Mouse (Mus musculus) midbrain, embryonic 16.5 days (tissue): ENCODE results near the gene Fpr1. TPM values are rescaled to one million over a fixed set of nuclear protein-coding genes. Genes with fewer than 3 reads are reported as not detected.

ENCODE experiments used
- ATAC-seq: fragments of 200-750 bp; cut with Nextera tagmentation; 2 replicates; pipeline ENCODE4 v1.8.0; 2017; ENCODE audit warnings: moderate TSS enrichment
- H3K27ac ChIP-seq: fragments of 300-500 bp; sonication (generic); 2 replicates; pipeline ENCODE4 v1.5.1; 2014; ENCODE audit warnings: mild to moderate bottlenecking, low read length, mixed read lengths
- H3K27me3 ChIP-seq: fragments of 300-500 bp; sonication (generic); 2 replicates; pipeline ENCODE4 v1.6.1; 2014; ENCODE audit warnings: low read depth, low read length, mixed read lengths; ENCODE audit not compliant: control insufficient read depth, insufficient read depth
- H3K36me3 ChIP-seq: fragments of 300-500 bp; sonication (generic); 2 replicates; pipeline ENCODE4 v1.6.1; 2014; ENCODE audit warnings: mild to moderate bottlenecking, low read length, moderate library complexity, mixed read lengths; ENCODE audit not compliant: control insufficient read depth, insufficient read depth
- H3K4me1 ChIP-seq: fragments of 300-500 bp; sonication (generic); 2 replicates; pipeline ENCODE4 v1.6.1; 2014; ENCODE audit warnings: mild to moderate bottlenecking, low read length, mixed read lengths; ENCODE audit not compliant: control insufficient read depth, insufficient read depth
- H3K4me2 ChIP-seq: fragments of 300-500 bp; sonication (generic); 2 replicates; pipeline ENCODE4 v1.6.1; 2014; ENCODE audit warnings: mild to moderate bottlenecking, low read length, mixed read lengths
- H3K4me3 ChIP-seq: fragments of 300-500 bp; sonication (generic); 2 replicates; pipeline ENCODE4 v1.5.1; 2014; ENCODE audit warnings: low read depth, mild to moderate bottlenecking, low read length, moderate library complexity, mixed read lengths
- H3K9ac ChIP-seq: fragments of 300-500 bp; sonication (generic); 2 replicates; pipeline ENCODE4 v1.6.1; 2014; ENCODE audit warnings: low read depth, low read length, mixed read lengths
- H3K9me3 ChIP-seq: fragments of 300-500 bp; sonication (generic); replicated peaks from 2 replicates; pipeline ENCODE4 v1.6.1; 2014; ENCODE audit warnings: mild to moderate bottlenecking, low read length, mixed read lengths; ENCODE audit not compliant: control insufficient read depth, poor library complexity, severe bottlenecking
- WGBS: fragments of 180-500 bp; shearing (Covaris S2); extraction: QIAGEN DNeasy Blood & Tissue Kit; methylation state at CpG from one replicate; pipeline ENCODE4 v1.1.7; 2014; 5-methylcytosine and 5-hydroxymethylcytosine counted together
- polyA plus RNA-seq: library from polyadenylated mRNA; unstranded; fragments of >200 nt; fragmentation: Nextera tagmentation; extraction: Ambion mirVana; gene quantifications from 2 replicates; pipeline ENCODE4 v1.2.1, GENCODE M21; 2015

Fpr1 gene
- polyA plus RNA-seq, 1 experiment from 2014 or later, result 0.18 TPM

DNA sequence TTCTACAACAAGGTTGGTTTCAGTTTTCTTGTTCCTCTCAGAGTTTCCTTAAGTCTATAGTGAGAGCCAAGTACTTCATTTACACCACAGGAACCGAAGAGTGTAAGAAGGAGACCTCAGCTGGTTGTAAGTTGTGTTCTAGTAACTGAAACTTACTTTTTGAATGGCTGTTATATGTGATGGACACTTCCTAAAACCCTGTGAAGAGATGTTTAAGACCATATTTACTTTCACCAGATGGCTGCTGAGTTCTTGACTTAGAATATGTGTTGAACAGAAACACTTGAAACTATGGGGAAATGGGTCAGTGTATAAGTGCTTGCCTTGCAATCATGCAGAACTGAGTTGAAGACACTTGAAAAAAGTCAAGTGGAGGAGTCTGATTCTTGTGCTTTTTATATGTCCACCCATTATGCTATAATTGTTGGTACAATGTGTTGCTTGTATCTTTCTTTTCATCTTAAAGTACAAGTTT is 4.1 kb upstream of the Fpr1 start, which contains the start of the genes Fpr2 and Fpr3:
Gene Fpr2 (plus strand): TSS at position 51 of the 475 bp plus-strand sequence.
Gene Fpr3 (plus strand): TSS at position 79 of the 475 bp plus-strand sequence.
- no peaks in the 10 kb centered on the region for H3K4me1 ChIP-seq
- H3K27ac ChIP-seq, result no peak within 1 kb of the TSS
- no peaks in the 10 kb centered on the region for H3K9me3 ChIP-seq
- no peak for ATAC-seq
- no peak within 1 kb of the TSS for H3K9ac ChIP-seq
- H3K36me3 ChIP-seq, result no peaks in the 10 kb centered on the region
- no peak within 1 kb of the TSS for H3K4me3 ChIP-seq
- 53% methylated on average over 1 of the region's 1 CpGs for WGBS
- no peaks in the 10 kb centered on the region for H3K27me3 ChIP-seq
- H3K4me2 ChIP-seq, result no peak within 1 kb of the TSS

DNA sequence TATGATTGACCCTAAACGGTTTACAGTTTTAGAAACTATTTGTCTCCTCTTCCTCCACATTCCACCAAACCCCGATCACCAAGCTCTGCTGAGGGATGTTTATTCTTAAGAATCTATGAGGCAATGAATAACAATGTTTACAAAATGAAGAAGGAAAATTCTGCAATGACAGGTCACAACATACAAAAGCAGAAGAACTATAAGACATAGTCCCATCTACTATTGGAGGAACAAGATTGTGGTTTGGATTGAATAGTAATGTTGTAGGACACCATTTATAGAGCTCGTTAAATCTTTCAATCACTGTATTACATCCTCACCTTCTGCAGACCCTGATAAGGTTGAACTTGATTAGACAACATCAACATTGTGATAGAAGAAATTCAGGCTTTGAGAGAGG is 1.1 kb downstream of the Fpr1 start:
- Histone ChIP-seq H3K9ac (no peak overlapping the region), H3K9me3 (no peaks in the 10 kb centered on the region), H3K27me3 (no peaks in the 10 kb centered on the region), H3K27ac (no peak overlapping the region), H3K4me3 (no peak overlapping the region), H3K36me3 (no peaks in the 10 kb centered on the region), H3K4me2 (no peak overlapping the region), H3K4me1 (no peaks in the 10 kb centered on the region)
- ATAC-seq, result no peak
- 83% methylated on average over 3 of the region's 3 CpGs for WGBS

DNA sequence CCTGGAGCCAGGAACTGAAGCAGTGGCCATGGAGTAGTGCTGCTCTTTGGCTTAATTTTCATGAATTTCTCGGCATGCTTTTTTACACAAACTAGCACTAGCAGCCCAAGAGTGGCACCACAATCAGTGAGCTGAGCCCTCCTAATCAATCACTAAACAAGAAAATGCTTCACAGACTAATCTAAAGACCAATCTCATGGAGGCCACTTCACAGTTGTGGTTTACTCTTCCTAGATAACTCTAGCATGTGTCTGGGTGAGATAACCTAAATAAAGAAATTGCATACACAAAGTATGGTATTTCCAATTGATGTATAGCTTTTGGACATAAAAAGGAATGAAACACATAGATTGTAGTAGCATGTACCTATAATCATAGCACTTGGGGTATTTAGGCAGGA is 4.4 kb downstream of the Fpr1 start:
- Histone ChIP-seq H3K27ac (no peak overlapping the region), H3K27me3 (no peaks in the 10 kb centered on the region), H3K9me3 (no peaks in the 10 kb centered on the region), H3K9ac (no peak overlapping the region), H3K36me3 (no peaks in the 10 kb centered on the region), H3K4me3 (no peak overlapping the region), H3K4me1 (no peaks in the 10 kb centered on the region), H3K4me2 (no peak overlapping the region)
- ATAC-seq, result no peak
- WGBS, result 76% methylated on average over 1 of the region's 1 CpGs

DNA sequence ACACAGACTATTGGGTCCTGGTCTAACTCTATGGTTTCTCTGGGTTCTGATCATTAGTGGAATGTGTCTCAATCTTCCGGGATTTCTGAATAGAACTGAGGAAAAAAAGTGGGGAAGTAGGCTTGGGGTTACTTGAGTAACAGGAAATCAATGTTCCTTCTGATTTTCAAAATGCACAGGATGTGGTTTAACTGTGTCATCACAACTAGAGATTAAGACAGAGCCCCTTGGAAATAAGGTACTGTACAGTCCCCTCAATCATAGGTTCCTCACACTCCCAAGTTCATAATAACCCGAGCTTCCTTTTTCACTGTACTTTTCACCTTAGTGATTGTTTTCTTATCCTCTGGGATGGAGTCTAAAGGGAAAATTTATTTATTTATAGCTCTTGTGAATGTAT is 12.0 kb downstream of the Fpr1 start:
- H3K4me2 ChIP-seq, result no peak overlapping the region
- H3K9me3 ChIP-seq, result no peaks in the 10 kb centered on the region; the same call in 1 of the 2 replicates
- H3K4me1 ChIP-seq, result no peaks in the 10 kb centered on the region
- no peaks in the 10 kb centered on the region for H3K36me3 ChIP-seq
- no peak for ATAC-seq
- no peak overlapping the region for H3K4me3 ChIP-seq
- H3K9ac ChIP-seq, result no peak overlapping the region
- WGBS, result 96% methylated on average over 2 of the region's 2 CpGs
- H3K27me3 ChIP-seq, result no peaks in the 10 kb centered on the region
- H3K27ac ChIP-seq, result no peak overlapping the region

DNA sequence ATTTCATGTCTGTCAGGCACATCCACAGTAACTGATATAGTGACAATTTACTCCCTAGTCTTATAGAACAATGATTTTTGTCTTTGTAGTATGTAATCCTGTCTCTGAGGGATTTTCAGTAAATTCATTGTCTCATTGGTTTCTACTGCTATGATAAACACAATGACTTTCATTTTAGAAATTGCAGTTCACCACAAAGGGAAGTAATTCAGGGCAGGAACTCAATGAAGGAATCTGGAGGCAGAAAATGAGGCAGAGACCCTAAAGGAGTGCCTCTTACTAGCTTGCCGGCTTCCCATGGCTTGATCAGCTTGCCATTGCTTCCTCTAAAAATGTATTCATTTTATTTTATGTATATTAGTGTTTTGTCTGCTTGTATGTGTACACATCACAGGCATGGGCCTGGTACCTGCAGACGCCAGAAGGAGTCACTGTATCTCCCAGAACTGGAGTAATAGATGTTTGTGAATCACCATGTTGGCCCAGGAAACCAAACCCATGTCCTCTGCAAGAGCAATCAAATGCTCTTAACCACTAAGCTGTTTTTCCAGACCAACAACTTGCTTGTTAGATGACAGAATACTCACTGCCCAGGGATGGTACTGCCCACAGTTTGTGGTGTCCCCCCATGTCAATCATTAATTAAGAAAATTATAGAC is 12.7 kb downstream of the Fpr1 start:
- Histone ChIP-seq H3K27me3 (no peaks in the 10 kb centered on the region), H3K36me3 (no peaks in the 10 kb centered on the region), H3K4me3 (no peak overlapping the region), H3K27ac (no peak overlapping the region), H3K4me2 (no peak overlapping the region), H3K9me3 (no peaks in the 10 kb centered on the region; the same call in 1 of the 2 replicates), H3K4me1 (no peaks in the 10 kb centered on the region), H3K9ac (no peak overlapping the region)
- 81% methylated on average over 2 of the region's 2 CpGs for WGBS
- no peak for ATAC-seq

DNA sequence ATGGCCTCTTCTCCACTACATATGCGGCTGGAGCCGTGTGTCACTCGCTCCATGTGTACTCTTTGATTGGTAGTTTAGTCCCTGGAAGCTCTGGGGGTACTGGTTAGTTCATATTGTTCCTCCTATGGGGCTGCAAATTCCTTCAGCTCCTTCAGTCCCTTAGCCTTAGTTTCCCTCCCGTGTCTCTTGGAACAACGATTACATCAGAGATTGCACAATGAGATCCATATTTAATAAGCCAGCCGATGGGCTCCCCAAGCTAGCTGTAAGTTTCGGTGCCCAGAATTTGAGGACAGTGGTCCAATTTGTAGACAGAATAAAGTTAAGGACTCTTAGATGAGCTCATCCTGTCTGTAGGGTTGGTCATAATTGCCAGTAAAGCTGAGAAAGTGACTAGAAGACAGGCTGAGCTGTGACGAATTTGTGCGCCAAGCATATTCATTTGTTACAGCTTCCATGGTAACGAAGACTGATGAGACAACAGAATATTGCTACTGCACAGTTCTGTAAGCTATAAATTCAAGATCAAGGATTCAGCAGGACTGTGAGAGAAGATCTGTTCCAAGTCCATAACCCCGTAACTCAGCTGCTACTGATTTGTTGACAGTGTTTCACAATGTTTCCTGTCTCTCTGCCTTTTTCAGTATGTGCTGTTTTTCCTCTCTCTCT is 16.8 kb downstream of the Fpr1 start:
- H3K27me3 ChIP-seq, result no peaks in the 10 kb centered on the region
- no peak overlapping the region for H3K4me2 ChIP-seq
- 0 out of 2 replicates have a peak, but pooled peaks cover 2% of the 10 kb centered on the region for H3K36me3 ChIP-seq
- no peaks in the 10 kb centered on the region for H3K9me3 ChIP-seq
- H3K9ac ChIP-seq, result no peak overlapping the region
- H3K27ac ChIP-seq, result no peak overlapping the region
- no peak overlapping the region for H3K4me3 ChIP-seq
- WGBS, result 87% methylated on average over 11 of the region's 11 CpGs
- no peak for ATAC-seq
- H3K4me1 ChIP-seq, result no peaks in the 10 kb centered on the region

DNA sequence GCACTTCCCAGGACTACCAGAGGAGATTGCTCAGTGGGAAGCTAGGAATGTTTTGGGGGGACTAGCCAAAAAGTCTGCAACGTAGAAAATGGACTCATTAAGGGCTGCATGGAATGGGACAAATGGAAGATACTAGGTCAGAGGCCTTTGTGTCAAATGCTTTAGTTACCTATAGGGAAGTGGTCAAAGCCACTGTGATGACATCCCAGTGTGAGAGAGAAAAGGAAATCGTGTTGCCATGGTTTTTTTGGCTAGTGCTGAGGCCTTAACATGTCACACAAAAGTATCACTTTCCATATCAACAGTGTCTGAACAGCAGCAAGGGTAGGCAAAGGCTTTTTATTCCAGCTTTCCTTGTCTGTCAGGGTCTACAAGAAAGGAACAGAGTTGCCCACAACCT is 18.6 kb downstream of the Fpr1 start:
- Histone ChIP-seq H3K27me3 (no peaks in the 10 kb centered on the region), H3K4me3 (no peak overlapping the region), H3K4me2 (no peak overlapping the region), H3K27ac (no peak overlapping the region), H3K4me1 (no peaks in the 10 kb centered on the region), H3K9me3 (no peaks in the 10 kb centered on the region), H3K36me3 (0 out of 2 replicates have a peak, but pooled peaks cover 2% of the 10 kb centered on the region), H3K9ac (no peak overlapping the region)
- WGBS, result 64% methylated on average over 2 of the region's 2 CpGs
- no peak for ATAC-seq

DNA sequence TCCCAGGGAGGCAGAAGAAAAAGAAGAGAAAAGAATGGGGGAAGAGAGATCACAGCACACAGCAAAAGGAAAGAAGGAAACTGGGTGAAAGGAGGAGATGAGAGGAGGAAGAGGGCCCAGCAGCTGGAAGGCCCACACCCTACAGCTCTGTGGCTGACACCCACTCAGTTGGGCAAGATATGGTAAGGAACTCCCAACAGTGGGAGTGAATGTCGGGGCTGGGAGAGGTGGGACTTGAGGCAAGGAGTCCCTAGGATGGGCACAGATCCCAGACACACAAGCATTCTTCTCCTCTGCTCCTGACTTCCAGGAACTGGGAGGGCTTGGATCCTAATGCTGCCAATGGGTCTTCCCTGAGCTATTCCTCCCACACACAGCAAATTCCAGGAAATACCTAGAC is 21.4 kb downstream of the Fpr1 start:
- Histone ChIP-seq H3K9me3 (no peaks in the 10 kb centered on the region), H3K4me1 (no peaks in the 10 kb centered on the region), H3K4me3 (no peak overlapping the region), H3K9ac (no peak overlapping the region), H3K4me2 (no peak overlapping the region), H3K36me3 (0 out of 2 replicates have a peak, but pooled peaks cover 2% of the 10 kb centered on the region), H3K27me3 (no peaks in the 10 kb centered on the region), H3K27ac (no peak overlapping the region)
- ATAC-seq, result no peak
- WGBS, result 67% methylated on average over 1 of the region's 1 CpGs

DNA sequence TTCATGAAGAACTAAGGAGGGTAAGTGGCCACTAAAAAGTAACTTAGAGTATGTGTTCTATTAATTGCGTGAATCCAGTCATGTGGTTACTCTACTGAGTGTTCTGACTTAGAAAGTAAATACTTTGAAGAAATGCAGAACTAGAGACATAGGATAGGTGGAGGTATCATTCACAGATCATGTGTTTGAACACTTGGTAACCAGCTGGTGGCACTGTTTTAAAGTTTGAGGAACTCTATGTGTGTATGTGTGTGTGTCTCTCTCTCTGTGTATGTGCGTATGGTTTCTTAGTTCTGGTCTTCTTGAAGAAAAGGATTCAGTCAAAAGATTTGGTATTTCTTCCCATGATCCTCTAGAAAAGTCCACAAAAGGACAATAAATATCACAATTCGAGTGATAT is 23.6 kb downstream of the Fpr1 start:
- 94% methylated on average over 3 of the region's 3 CpGs for WGBS
- Histone ChIP-seq H3K36me3 (0 out of 2 replicates have a peak, but pooled peaks cover 2% of the 10 kb centered on the region), H3K4me2 (no peak overlapping the region), H3K4me3 (no peak overlapping the region), H3K9me3 (no peaks in the 10 kb centered on the region), H3K9ac (no peak overlapping the region), H3K4me1 (no peaks in the 10 kb centered on the region), H3K27me3 (no peaks in the 10 kb centered on the region), H3K27ac (no peak overlapping the region)
- ATAC-seq, result no peak
